Mouse (Mus musculus): Measurements from ENCODE around the gene Gm45521. TPM values are rescaled to one million over a fixed set of nuclear protein-coding genes. Genes with fewer than 3 reads are reported as not detected.
A peak's percentile ranks its signal among the peaks of the same experiment; 100 is the strongest.

Gm45521 gene
- polyA plus RNA-seq, 1 experiment from 2014 or later = 0.44 TPM

GRCm38 (mm10) chr14:7944349-7945039 lies 12.6 kb upstream of the Gm45521 start:
- Histone ChIP-seq H3K27ac (ENCODE audit: low read length) (no peak overlapping the region), H3K36me3 (ENCODE audit: control insufficient read depth, insufficient read depth) (peaks cover 9% of the 10 kb centered on the region), H3K4me3 (replicated peaks; ENCODE audit: low read length) (no peak overlapping the region), H3K4me1 (replicated peaks; ENCODE audit: control insufficient read depth, insufficient read depth, low read length) (peaks cover 6% of the 10 kb centered on the region), H3K9me3 (ENCODE audit: control insufficient read depth, low read length) (no peaks in the 10 kb centered on the region), H3K27me3 (replicated peaks; ENCODE audit: control insufficient read depth, insufficient read depth, low read length) (no peaks in the 10 kb centered on the region), H3K9ac (replicated peaks; ENCODE audit: low read depth, low read length) (no peak overlapping the region), H3K4me2 (ENCODE audit: low read length) (no peak overlapping the region)
- 54% methylated on average over 8 of the region's 8 CpGs for WGBS
- 0 out of 2 replicates have a peak, but pooled peaks have one; percentile 31 for ATAC-seq

- Histone ChIP-seq H3K4me2 (ENCODE audit: low read length) (no peak overlapping the region), H3K4me3 (replicated peaks; ENCODE audit: low read length) (no peak overlapping the region), H3K4me1 (replicated peaks; ENCODE audit: control insufficient read depth, insufficient read depth, low read length) (peaks cover 6% of the 10 kb centered on the region), H3K9ac (replicated peaks; ENCODE audit: low read depth, low read length) (no peak overlapping the region), H3K36me3 (ENCODE audit: control insufficient read depth, insufficient read depth) (peaks cover 9% of the 10 kb centered on the region), H3K9me3 (ENCODE audit: control insufficient read depth, low read length) (no peaks in the 10 kb centered on the region), H3K27me3 (replicated peaks; ENCODE audit: control insufficient read depth, insufficient read depth, low read length) (no peaks in the 10 kb centered on the region), H3K27ac (ENCODE audit: low read length) (no peak overlapping the region)
- ATAC-seq = no peak
- WGBS = 92% methylated on average over 5 of the region's 5 CpGs
These were observed 11.8 kb upstream of the Gm45521 start for GRCm38 (mm10) chr14:7945261-7945660.

- no peaks in the 10 kb centered on the region for H3K9me3 ChIP-seq (ENCODE audit: control insufficient read depth, low read length)
- no peaks in the 10 kb centered on the region for H3K27me3 ChIP-seq (replicated peaks; ENCODE audit: control insufficient read depth, insufficient read depth, low read length)
- H3K4me2 ChIP-seq (ENCODE audit: low read length) = no peak overlapping the region
- no peak overlapping the region for H3K4me3 ChIP-seq (replicated peaks; ENCODE audit: low read length)
- H3K36me3 ChIP-seq (ENCODE audit: control insufficient read depth, insufficient read depth) = peaks cover 14% of the 10 kb centered on the region
- no peak overlapping the region for H3K27ac ChIP-seq (ENCODE audit: low read length)
- no peaks in the 10 kb centered on the region for H3K4me1 ChIP-seq (replicated peaks; ENCODE audit: control insufficient read depth, insufficient read depth, low read length)
- WGBS = 93% methylated on average over 9 of the region's 9 CpGs
- ATAC-seq = no peak
- no peak overlapping the region for H3K9ac ChIP-seq (replicated peaks; ENCODE audit: low read depth, low read length)
These were observed 5.9 kb upstream of the Gm45521 start for GRCm38 (mm10) chr14:7951234-7951633.

GRCm38 (mm10) chr14:7952610-7953254 lies 4.4 kb upstream of the Gm45521 start:
- peaks cover 13% of the 10 kb centered on the region for H3K36me3 ChIP-seq (ENCODE audit: control insufficient read depth, insufficient read depth)
- ATAC-seq = no peak
- WGBS = 29% methylated on average over 12 of the region's 12 CpGs

GRCm38 (mm10) chr14:7954071-7954471 lies 3.0 kb upstream of the Gm45521 start:
- H3K4me3 ChIP-seq (replicated peaks; ENCODE audit: low read length) = no peak overlapping the region
- no peak overlapping the region for H3K4me2 ChIP-seq (ENCODE audit: low read length)
- H3K4me1 ChIP-seq (replicated peaks; ENCODE audit: control insufficient read depth, insufficient read depth, low read length) = no peaks in the 10 kb centered on the region
- H3K27me3 ChIP-seq (replicated peaks; ENCODE audit: control insufficient read depth, insufficient read depth, low read length) = no peaks in the 10 kb centered on the region
- no peak overlapping the region for H3K27ac ChIP-seq (ENCODE audit: low read length)
- no peaks in the 10 kb centered on the region for H3K9me3 ChIP-seq (ENCODE audit: control insufficient read depth, low read length)
- no peak for ATAC-seq
- H3K36me3 ChIP-seq (ENCODE audit: control insufficient read depth, insufficient read depth) = peaks cover 9% of the 10 kb centered on the region
- no peak overlapping the region for H3K9ac ChIP-seq (replicated peaks; ENCODE audit: low read depth, low read length)
- 23% methylated on average over 6 of the region's 6 CpGs for WGBS

More at GRCm38 (mm10) chr14:7952610-7953254, 4.4 kb upstream of the Gm45521 start:
- no peaks in the 10 kb centered on the region for H3K4me1 ChIP-seq (replicated peaks; ENCODE audit: control insufficient read depth, insufficient read depth, low read length)
- H3K4me2 ChIP-seq (ENCODE audit: low read length) = no peak overlapping the region
- no peak overlapping the region for H3K27ac ChIP-seq (ENCODE audit: low read length)
- H3K27me3 ChIP-seq (replicated peaks; ENCODE audit: control insufficient read depth, insufficient read depth, low read length) = no peaks in the 10 kb centered on the region
- no peak overlapping the region for H3K4me3 ChIP-seq (replicated peaks; ENCODE audit: low read length)
- H3K9ac ChIP-seq (replicated peaks; ENCODE audit: low read depth, low read length) = no peak overlapping the region
- no peaks in the 10 kb centered on the region for H3K9me3 ChIP-seq (ENCODE audit: control insufficient read depth, low read length)

- H3K27ac ChIP-seq (ENCODE audit: low read length) = no peak overlapping the region
- no peak overlapping the region for H3K9ac ChIP-seq (replicated peaks; ENCODE audit: low read depth, low read length)
- H3K9me3 ChIP-seq (ENCODE audit: control insufficient read depth, low read length) = no peaks in the 10 kb centered on the region
- H3K27me3 ChIP-seq (replicated peaks; ENCODE audit: control insufficient read depth, insufficient read depth, low read length) = no peaks in the 10 kb centered on the region
- no peak overlapping the region for H3K4me3 ChIP-seq (replicated peaks; ENCODE audit: low read length)
- 87% methylated on average over 10 of the region's 10 CpGs for WGBS
- peaks cover 3% of the 10 kb centered on the region; the same call in 1 of the 2 replicates for H3K36me3 ChIP-seq (ENCODE audit: control insufficient read depth, insufficient read depth)
- no peak overlapping the region for H3K4me2 ChIP-seq (ENCODE audit: low read length)
- ATAC-seq = no peak
- H3K4me1 ChIP-seq (replicated peaks; ENCODE audit: control insufficient read depth, insufficient read depth, low read length) = no peaks in the 10 kb centered on the region
These were observed 661 bp upstream of the Gm45521 start for GRCm38 (mm10) chr14:7956427-7956826.

- Histone ChIP-seq H3K4me3 (replicated peaks; ENCODE audit: low read length) (no peak overlapping the region), H3K27me3 (replicated peaks; ENCODE audit: control insufficient read depth, insufficient read depth, low read length) (no peaks in the 10 kb centered on the region), H3K27ac (ENCODE audit: low read length) (no peak overlapping the region), H3K9me3 (ENCODE audit: control insufficient read depth, low read length) (no peaks in the 10 kb centered on the region), H3K36me3 (ENCODE audit: control insufficient read depth, insufficient read depth) (no peaks in the 10 kb centered on the region), H3K9ac (replicated peaks; ENCODE audit: low read depth, low read length) (no peak overlapping the region), H3K4me1 (replicated peaks; ENCODE audit: control insufficient read depth, insufficient read depth, low read length) (no peaks in the 10 kb centered on the region), H3K4me2 (ENCODE audit: low read length) (no peak overlapping the region)
- 52% methylated on average over 11 of the region's 11 CpGs for WGBS
- peak; percentile 44; the same call in 1 of the 2 replicates for ATAC-seq
These were observed 3.5 kb downstream of the Gm45521 start for GRCm38 (mm10) chr14:7960616-7961015.

- 31% methylated on average over 5 of the region's 5 CpGs for WGBS
- Histone ChIP-seq H3K36me3 (ENCODE audit: control insufficient read depth, insufficient read depth) (no peaks in the 10 kb centered on the region), H3K4me1 (replicated peaks; ENCODE audit: control insufficient read depth, insufficient read depth, low read length) (no peaks in the 10 kb centered on the region), H3K9me3 (ENCODE audit: control insufficient read depth, low read length) (no peaks in the 10 kb centered on the region), H3K27me3 (replicated peaks; ENCODE audit: control insufficient read depth, insufficient read depth, low read length) (no peaks in the 10 kb centered on the region), H3K4me3 (replicated peaks; ENCODE audit: low read length) (no peak overlapping the region), H3K4me2 (ENCODE audit: low read length) (no peak overlapping the region), H3K27ac (ENCODE audit: low read length) (no peak overlapping the region), H3K9ac (replicated peaks; ENCODE audit: low read depth, low read length) (no peak overlapping the region)
- ATAC-seq = no peak
These were observed 4.6 kb downstream of the Gm45521 start for GRCm38 (mm10) chr14:7961714-7962113.

- no peaks in the 10 kb centered on the region for H3K9me3 ChIP-seq (ENCODE audit: control insufficient read depth, low read length)
- H3K4me1 ChIP-seq (replicated peaks; ENCODE audit: control insufficient read depth, insufficient read depth, low read length) = no peaks in the 10 kb centered on the region
- no peak overlapping the region for H3K27ac ChIP-seq (ENCODE audit: low read length)
- no peak for ATAC-seq
- H3K27me3 ChIP-seq (replicated peaks; ENCODE audit: control insufficient read depth, insufficient read depth, low read length) = no peaks in the 10 kb centered on the region
- no peak overlapping the region for H3K4me2 ChIP-seq (ENCODE audit: low read length)
- H3K4me3 ChIP-seq (replicated peaks; ENCODE audit: low read length) = no peak overlapping the region
- H3K36me3 ChIP-seq (ENCODE audit: control insufficient read depth, insufficient read depth) = no peaks in the 10 kb centered on the region
- whole genome bisulfite sequencing = 84% methylated on average over 2 of the region's 2 CpGs
- H3K9ac ChIP-seq (replicated peaks; ENCODE audit: low read depth, low read length) = no peak overlapping the region
These were observed 5.5 kb downstream of the Gm45521 start for GRCm38 (mm10) chr14:7962626-7963025.

All from forebrain, embryonic 16.5 days (tissue).